Mouse (Mus musculus): ENCODE results near the gene RPS10-NUDT3.

DNA sequence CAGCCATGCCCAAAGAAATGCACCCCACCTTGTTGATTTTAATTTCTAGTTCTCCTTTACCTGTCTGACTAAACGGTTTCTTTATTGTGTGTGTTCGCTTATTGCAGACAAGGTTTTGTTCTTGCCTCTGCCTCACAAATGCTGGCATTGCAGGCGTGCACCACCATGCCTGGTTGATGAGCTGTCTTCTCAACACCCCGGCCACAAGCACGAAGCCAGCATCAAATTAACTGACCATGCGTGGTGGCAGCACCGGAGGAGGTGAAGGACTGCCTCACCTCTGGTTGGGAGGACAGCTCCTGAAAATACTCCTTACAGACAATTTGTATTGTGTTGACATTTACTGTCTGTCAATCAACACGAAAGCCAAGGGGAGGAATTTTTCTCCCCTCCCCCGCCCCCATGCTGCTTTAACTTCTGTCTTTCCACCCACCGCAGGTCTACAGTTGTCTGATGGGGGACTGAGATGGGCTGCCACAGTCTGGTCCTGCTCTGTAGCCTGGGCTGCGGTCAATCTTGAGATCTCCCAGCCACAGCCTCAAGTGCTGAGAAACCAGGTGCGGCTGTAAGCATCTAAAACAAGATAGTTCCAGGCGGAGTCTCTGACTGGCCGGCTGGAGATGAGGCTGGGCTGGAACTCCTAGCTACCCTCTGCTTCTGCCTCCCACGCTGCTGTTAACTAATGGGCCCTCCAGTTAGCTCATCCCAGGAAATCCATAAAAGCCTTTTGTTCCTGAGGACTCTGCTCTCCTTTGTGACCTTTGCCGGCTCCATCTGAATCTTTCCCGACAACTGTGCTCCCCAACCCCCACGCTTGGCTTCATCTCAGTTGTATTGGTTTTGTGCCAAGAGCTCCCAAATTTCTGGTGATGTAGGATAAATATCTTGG, 1.4 kb upstream of the RPS10-NUDT3 start, which contains the start of gene Rps10:
- TF ChIP-seq CTCF (IDR thresholded peaks at IDR 0.05; ENCODE audit: low read depth) (no peak), EP300 (optimal IDR thresholded peaks at IDR 0.05) (no peak)

Measured in stomach, postnatal 0 days (tissue).